Mouse (Mus musculus) splenic B cell, adult 2 months (primary cell): ENCODE data around the gene Wasl.

Experiments
- DNase-seq: peaks from one replicate; pipeline ENCODE4 v3.0.0-alpha.2; 2011; ENCODE audit warnings: low read depth, low spot score
- H3K27me3 ChIP-seq: 2 replicates; pipeline ENCODE4 v1.6.1; 2012; ENCODE audit warnings: mild to moderate bottlenecking, low read length, moderate library complexity, mixed read lengths; ENCODE audit not compliant: control insufficient read depth, poor library complexity, insufficient read depth, severe bottlenecking
- H3K36me3 ChIP-seq: 2 replicates; pipeline ENCODE4 v1.6.1; 2012; ENCODE audit warnings: mild to moderate bottlenecking, low read length, moderate library complexity, mixed read lengths; ENCODE audit not compliant: control insufficient read depth, poor library complexity, insufficient read depth, severe bottlenecking

Gene Wasl

DNA sequence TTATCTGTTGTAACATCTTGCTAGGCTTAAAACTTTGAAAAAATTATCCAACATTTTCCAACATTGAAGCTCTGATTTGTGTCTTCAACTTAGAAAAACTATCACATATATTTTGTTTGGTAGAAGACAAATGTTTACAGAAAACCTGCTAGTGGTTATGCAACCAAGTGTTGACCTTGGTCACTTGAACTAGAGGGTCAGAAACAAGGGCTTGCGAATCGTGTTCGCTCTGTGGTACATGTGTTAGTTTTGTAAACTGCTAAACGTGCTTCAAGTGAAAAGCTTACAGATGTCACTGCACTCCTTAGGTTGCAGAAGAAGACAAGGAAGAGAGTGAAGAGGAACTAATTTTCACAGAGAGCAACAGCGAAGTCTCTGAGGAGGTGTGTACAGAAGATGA lies 61.8 kb downstream of the Wasl start:
- DNase-seq = no peak
- no peaks in the 10 kb centered on the region for H3K27me3 ChIP-seq

DNA sequence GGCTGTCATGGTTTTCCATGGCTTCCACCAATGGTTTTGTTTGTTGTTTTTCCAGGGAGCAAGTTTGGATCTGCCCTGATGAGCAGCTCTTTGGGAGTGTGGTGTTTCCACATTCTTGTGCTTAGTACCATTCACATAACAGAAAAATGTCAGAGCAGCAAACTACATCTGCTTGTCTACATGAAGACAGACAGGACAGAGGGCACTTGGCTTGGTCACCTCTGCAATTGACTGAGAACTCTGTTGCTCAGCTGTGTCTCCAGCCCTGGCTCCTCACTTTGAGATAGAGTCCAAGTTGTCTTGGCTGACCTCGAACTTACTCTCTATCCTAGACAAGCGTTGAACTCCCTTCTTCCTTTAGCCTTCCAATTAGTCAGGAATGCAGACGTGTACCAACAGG lies 62.5 kb downstream of the Wasl start:
- Histone ChIP-seq H3K27me3 (no peaks in the 10 kb centered on the region), H3K36me3 (no peaks in the 10 kb centered on the region)
- no peak for DNase-seq

More for the DNA sequence above, 61.8 kb downstream of the Wasl start:
- H3K36me3 ChIP-seq = no peaks in the 10 kb centered on the region

DNA sequence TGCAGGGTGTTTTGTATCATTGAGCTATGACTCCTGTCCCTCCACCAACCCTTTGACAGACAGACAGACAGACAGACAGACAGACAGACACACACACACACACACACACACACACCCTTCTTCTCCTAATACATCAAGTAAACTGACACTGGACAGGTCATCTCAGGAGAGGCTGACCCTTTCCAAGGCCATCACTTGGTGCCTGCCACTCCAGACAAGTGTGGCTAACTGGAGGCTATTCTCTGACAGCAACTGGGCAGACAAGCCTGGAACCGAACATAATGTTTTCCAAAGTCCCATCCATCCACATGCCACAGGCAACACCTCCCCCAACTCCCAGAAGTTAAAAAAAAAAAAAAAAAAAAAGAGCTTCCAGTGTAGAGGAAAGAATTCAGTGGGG lies 63.1 kb downstream of the Wasl start:
- Histone ChIP-seq H3K27me3 (no peaks in the 10 kb centered on the region), H3K36me3 (no peaks in the 10 kb centered on the region)
- DNase-seq = no peak

DNA sequence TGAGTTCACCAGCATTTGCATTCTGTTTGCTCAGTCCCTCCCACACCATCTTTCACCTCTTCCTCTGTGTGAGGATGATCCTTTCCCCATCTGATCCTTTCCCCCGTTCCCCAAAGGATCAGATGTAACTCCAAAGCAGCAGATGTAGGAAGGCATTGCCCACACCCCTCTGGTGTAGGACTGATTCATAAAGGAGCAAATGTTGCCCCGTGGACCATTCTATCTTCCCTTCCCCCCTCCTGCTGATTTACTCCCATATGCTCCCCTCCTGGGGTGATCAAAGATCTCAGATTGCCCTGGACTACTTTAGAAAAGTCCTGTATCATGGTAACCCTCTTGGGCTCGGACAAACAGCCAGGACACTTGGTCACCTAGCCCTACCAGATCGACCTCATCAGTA lies 64.1 kb downstream of the Wasl start:
- Histone ChIP-seq H3K27me3 (no peaks in the 10 kb centered on the region), H3K36me3 (no peaks in the 10 kb centered on the region)
- DNase-seq = no peak

DNA sequence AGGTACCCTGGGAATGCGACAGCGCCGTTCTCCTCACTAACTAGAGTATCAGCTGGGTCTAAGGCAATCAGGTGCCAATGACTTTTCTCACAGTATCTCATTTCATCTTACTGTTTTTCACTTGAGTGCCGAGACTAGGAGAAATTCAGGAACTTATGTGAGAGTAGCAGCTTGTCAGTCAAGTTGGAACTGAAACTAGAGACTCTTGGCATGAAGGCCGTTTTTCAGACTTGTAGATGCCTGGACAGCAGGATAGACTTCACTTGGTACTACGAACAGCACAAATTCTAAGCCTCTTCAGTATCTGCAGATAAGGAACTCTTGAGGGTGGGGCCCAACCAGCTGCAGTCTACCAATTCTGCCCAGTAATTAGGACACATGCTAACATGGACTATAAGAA lies 64.7 kb downstream of the Wasl start:
- H3K27me3 ChIP-seq = no peaks in the 10 kb centered on the region

DNA sequence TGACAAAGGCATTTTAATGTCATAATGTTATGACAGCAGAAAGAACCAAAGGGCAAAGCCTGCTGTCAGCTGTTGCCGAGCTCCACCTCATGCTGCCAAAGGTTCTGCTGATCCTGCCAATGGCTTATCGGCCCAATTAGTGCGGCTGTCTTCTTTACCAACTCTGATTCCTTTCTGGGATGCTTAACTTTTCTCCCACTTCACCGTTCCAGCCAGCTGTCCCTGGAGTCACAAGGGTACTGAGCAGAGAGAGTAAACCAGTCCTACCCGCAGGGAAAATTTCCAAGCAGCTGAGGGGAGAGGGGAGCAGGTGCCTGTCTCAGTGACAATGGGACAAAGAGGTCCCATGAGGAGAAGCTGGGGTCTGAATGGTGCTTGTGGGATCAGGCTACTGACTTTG lies 65.2 kb downstream of the Wasl start:
- no peak for DNase-seq
- H3K27me3 ChIP-seq = no peaks in the 10 kb centered on the region

More for the DNA sequence above, 64.7 kb downstream of the Wasl start:
- H3K36me3 ChIP-seq = no peaks in the 10 kb centered on the region
- DNase-seq = no peak

DNA sequence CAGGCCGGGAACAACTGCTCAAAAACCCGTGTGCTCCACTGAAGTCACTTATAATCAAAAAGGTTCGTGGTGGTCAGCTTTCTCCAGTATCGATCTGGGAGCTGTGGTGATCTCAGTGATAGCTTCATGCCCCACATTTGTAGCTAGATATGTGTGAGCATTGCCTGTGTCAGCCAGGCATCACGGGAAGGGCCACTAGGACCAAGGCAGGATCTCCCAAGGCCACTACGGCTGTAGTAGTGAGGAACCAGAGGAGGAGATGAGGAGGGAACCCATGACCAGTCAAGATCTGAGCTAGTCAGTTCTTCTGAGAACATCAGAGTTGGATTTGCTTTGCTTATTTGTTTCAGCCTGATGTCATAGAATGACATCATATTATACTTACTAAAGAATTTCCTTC lies 65.6 kb downstream of the Wasl start:
- H3K27me3 ChIP-seq = no peaks in the 10 kb centered on the region
- no peak for DNase-seq
- no peaks in the 10 kb centered on the region for H3K36me3 ChIP-seq

More for the DNA sequence above, 65.2 kb downstream of the Wasl start:
- H3K36me3 ChIP-seq = no peaks in the 10 kb centered on the region

DNA sequence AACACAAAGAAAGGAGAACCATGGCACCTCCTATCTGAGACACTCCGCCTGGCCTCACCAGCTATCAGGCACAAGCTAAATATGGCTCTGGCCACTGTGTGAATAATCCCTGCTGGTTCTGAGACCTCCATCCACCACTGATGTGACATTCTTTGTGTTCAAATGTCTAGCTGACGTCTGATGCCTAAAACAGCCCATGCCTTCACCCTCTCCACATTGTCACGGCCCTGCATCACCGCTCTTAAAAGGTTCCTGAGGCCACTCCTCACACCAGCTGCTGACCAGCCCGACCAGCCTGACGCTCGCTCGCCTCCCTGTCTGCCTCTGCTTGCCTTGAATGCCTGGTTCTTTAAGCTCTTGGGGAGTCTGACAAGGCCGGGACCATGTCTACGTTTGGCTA lies 67.3 kb downstream of the Wasl start, which contains the start of gene Lmod2:
Lmod2 (plus strand) TSS at position 263 of the 400 bp plus-strand sequence.
- Histone ChIP-seq H3K27me3 (no peaks in the 10 kb centered on the region), H3K36me3 (no peaks in the 10 kb centered on the region)
- DNase-seq = no peak

DNA sequence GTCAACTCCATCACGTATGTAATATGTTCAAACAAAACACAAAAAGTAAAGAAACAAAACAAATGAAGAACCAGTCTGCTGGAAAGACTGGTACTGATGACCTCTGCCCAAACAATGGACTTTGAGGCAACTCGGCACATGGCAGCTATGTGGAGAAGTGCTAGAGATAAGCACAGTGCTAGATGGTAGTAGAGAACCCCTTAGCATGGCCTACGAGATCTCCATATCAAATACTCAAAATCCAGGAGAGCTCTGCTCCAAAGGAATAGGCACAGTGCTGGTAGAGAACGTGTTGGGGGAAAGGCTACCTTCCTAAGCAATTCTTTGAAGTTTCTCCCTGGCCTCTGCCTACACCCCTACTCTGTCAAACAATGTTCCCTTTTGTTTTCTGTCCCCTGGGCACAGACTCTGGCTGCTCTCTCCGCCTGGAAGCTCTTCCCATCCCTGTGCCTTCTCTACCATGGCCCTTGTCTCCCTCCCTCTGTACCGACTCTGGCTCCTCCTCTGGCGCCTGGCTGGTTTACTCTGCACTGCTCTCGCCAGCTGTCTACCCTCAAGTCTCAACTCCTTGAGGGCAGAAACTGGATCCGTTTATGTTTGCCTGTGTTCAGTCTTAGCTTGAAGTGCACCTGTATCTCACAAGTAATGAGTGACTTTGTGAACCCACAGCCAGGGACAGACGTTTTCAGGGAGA lies 73.1 kb downstream of the Wasl start:
- Histone ChIP-seq H3K36me3 (no peaks in the 10 kb centered on the region), H3K27me3 (no peaks in the 10 kb centered on the region)
- DNase-seq = no peak

DNA sequence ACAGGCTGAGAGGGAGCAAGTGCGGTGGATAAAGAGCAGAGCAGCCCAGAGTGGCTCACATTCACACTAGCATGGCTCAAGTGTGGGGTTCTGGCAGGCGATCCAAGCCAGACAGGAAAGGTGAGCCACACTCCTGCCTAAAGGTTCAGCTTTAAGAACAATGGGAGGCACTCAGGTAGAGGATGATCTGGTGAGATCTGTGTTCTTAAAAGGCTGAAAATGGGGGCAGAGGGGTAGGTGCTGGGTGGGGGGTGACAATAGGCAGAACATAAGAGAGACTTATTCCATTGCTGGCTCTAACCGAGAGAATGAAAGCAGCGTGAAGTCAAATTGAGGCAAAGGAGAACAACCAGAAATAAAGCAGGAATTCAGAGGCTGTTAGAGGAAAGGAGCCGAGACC lies 74.5 kb downstream of the Wasl start:
- no peaks in the 10 kb centered on the region for H3K27me3 ChIP-seq
- DNase-seq = no peak
- H3K36me3 ChIP-seq = no peaks in the 10 kb centered on the region

DNA sequence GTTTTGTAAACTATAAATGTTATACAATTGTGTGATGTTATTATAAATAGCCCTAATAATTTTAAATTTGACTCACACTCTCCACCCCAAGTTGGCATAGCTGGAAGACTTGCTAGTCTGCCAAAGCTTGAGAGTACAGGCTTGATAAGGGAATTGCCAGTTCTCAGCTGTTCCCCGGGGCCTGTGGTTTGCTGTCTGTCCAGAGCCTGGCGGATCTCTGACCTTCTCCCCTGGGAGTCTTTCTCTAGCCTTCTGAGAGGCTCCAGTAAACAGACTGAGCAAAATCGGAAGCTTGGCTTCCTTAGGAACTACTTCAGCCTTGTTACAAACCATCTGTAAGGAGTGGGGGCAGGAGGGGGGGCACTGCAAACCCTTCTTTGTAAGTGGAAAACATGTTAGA lies 77.9 kb downstream of the Wasl start:
- Histone ChIP-seq H3K36me3 (no peaks in the 10 kb centered on the region), H3K27me3 (no peaks in the 10 kb centered on the region)
- no peak for DNase-seq

DNA sequence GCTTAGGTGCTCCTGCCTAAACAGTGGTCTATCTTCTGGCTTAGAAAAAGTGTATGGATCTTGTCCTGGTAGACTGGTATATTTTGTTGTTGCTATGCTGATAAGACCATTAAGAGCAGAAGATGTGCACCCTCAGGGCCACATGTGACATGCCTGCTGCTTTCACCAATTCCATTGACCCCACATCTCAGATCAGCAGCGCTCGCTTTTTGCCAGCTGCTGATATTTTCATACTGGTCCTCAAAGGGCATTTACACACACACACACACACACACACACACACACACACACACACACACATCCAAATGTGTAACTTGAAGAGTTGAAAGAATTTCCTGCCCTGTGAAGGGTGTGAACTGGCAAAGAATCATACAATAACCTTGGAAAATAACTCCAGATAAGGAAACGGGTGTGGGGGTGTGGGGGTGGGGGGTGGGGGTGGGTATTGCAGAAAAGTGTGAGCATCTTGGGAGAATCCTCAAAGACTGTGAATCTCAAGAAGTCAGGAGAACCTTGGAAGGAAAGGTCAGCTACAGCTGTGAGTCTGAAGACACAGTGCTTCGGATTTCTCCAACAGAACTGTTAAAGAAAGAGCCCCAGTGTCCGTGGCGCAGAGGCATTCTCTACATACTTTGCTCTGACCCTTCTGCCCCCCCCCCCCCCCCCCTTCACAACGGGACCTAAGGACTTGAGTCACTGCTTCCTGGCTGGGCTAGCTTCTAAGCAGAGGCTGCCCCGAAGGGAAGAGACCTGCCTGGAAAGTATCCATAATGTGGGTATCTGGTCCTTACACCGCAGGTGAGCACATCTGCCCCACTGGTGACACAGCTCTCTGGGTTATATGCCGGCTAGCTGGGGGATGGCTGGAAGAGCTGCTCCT lies 79.1 kb downstream of the Wasl start:
- no peaks in the 10 kb centered on the region for H3K27me3 ChIP-seq
- no peaks in the 10 kb centered on the region for H3K36me3 ChIP-seq
- no peak for DNase-seq

DNA sequence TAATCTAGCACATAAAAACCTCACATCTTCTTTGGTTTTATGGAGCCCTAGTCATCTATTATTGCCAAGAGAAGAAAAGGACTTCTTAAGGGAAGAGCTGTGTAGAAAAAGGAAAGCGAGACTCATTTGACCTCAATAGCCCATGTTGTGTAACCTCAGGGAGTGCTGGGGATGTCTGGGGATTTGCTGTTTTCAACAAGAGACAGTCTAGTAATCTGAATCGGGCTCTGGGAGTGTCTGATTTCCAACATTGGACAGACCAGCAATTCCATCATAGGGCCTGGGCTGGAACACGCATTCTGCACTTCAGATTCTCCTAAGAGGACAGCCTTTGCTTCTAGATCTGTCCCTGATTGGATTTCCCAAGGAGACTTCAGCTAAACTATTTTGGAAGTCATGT lies 81.4 kb downstream of the Wasl start:
- DNase-seq = no peak
- H3K36me3 ChIP-seq = no peaks in the 10 kb centered on the region
- H3K27me3 ChIP-seq = no peaks in the 10 kb centered on the region

DNA sequence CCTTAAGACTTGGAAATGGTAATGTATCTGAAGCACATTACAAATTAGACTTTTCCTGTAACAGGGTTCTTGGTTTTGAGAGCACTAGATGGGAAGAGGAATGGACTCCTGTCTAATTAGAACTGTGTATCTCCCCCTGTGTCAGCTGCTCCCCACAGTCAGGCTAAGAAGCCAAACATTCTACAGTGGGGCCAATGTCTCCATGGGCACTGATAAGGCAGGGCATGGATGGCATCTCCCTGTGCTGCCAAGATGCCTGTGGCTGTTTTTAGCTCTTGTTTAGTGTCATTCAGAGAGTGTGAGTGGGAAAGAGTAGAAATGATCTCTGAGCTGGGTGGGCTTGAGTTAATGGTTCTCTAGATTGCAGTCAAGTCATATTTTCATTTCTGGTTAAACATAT lies 91.5 kb downstream of the Wasl start:
- DNase-seq = no peak
- H3K36me3 ChIP-seq = no peaks in the 10 kb centered on the region
- no peaks in the 10 kb centered on the region for H3K27me3 ChIP-seq

DNA sequence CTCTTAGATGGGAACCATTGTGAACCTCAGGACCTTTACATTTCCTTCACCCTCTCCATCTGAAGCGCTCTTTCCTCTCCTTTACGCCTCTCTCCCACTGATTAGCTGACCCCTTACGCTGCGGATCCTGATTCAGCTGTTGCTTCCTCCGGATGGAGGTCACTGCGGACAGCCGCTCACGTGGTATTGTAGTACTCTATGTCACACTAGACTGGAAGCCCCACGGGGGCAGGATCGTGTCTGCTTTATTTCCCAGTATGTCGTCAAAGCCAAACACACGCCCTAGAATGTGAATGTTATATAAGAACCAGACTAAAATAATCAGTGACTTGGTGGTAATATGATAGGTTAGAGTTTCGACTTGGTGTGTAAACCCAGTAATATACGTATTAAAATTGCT lies 92.4 kb downstream of the Wasl start:
- H3K27me3 ChIP-seq = no peaks in the 10 kb centered on the region
- no peaks in the 10 kb centered on the region for H3K36me3 ChIP-seq
- DNase-seq = no peak
